Mouse (Mus musculus) lung, adult 2 months (tissue): ENCODE measurements around the gene Uvrag.

Experiments used
- CTCF ChIP-seq: fragments of 200-500 bp; IDR thresholded peaks from 2 replicates; pipeline ENCODE4 v1.5.1; 2011; ENCODE audit warnings: mild to moderate bottlenecking, low read length, control low read depth; ENCODE audit not compliant: insufficient read depth
- POLR2A ChIP-seq: fragments of 200-500 bp; IDR thresholded peaks from 2 replicates; pipeline ENCODE4 v1.6.1; 2011; ENCODE audit warnings: low read depth, mild to moderate bottlenecking, control low read depth, low read length, borderline replicate concordance; ENCODE audit errors: extremely low read depth

GRCm38 (mm10) chr7:99049897-99050296 is 91.0 kb downstream of the Uvrag start:
- TF ChIP-seq CTCF (no peak), POLR2A (no peak)
